Mouse (Mus musculus): ENCODE results near the gene Atp6v0a2. TPM values are rescaled to one million over a fixed set of nuclear protein-coding genes. Genes with fewer than 3 reads are reported as not detected.

The Atp6v0a2 gene
- polyA plus RNA-seq, 1 experiment from 2014 or later = 40.3 TPM

- no peaks in the 10 kb centered on the region for H3K27me3 ChIP-seq (ENCODE audit: control insufficient read depth, insufficient read depth, low read length)
- no peak for ATAC-seq (ENCODE audit: low FRiP score)
- H3K4me2 ChIP-seq = no peak overlapping the region
- no peak overlapping the region for H3K9ac ChIP-seq (ENCODE audit: low read length)
- H3K4me3 ChIP-seq (ENCODE audit: low read depth, low read length) = no peak overlapping the region
- 85% methylated on average over 9 of the region's 9 CpGs for WGBS
- H3K4me1 ChIP-seq (ENCODE audit: control insufficient read depth, insufficient read depth, low read length) = no peaks in the 10 kb centered on the region
- no peak overlapping the region for H3K27ac ChIP-seq (ENCODE audit: low read depth, low read length)
- DNase-seq (ENCODE audit: low spot score, missing footprints) = no peak
- H3K9me3 ChIP-seq (ENCODE audit: control insufficient read depth, low read length) = no peaks in the 10 kb centered on the region
- H3K36me3 ChIP-seq (ENCODE audit: control insufficient read depth, insufficient read depth, low read length) = no peaks in the 10 kb centered on the region
Observed at GRCm38 (mm10) chr5:124751656-124752055, 123.3 kb downstream of the Atp6v0a2 start.

GRCm38 (mm10) chr5:124761011-124761410 lies 132.6 kb downstream of the Atp6v0a2 start:
- Histone ChIP-seq H3K4me3 (ENCODE audit: low read depth, low read length) (no peak overlapping the region), H3K4me2 (no peak overlapping the region), H3K36me3 (ENCODE audit: control insufficient read depth, insufficient read depth, low read length) (no peaks in the 10 kb centered on the region), H3K9me3 (ENCODE audit: control insufficient read depth, low read length) (0 out of 2 replicates have a peak, but pooled peaks cover 2% of the 10 kb centered on the region), H3K27me3 (ENCODE audit: control insufficient read depth, insufficient read depth, low read length) (no peaks in the 10 kb centered on the region), H3K9ac (ENCODE audit: low read length) (no peak overlapping the region), H3K4me1 (ENCODE audit: control insufficient read depth, insufficient read depth, low read length) (no peaks in the 10 kb centered on the region), H3K27ac (ENCODE audit: low read depth, low read length) (no peak overlapping the region)
- WGBS = 66% methylated on average over 18 of the region's 18 CpGs
- no peak for ATAC-seq (ENCODE audit: low FRiP score)
- DNase-seq (ENCODE audit: low spot score, missing footprints) = no peak

GRCm38 (mm10) chr5:124761787-124762186 lies 133.4 kb downstream of the Atp6v0a2 start:
- H3K36me3 ChIP-seq (ENCODE audit: control insufficient read depth, insufficient read depth, low read length) = no peaks in the 10 kb centered on the region
- no peak for DNase-seq (ENCODE audit: low spot score, missing footprints)
- no peaks in the 10 kb centered on the region for H3K4me1 ChIP-seq (ENCODE audit: control insufficient read depth, insufficient read depth, low read length)
- H3K9me3 ChIP-seq (ENCODE audit: control insufficient read depth, low read length) = 0 out of 2 replicates have a peak, but pooled peaks cover 2% of the 10 kb centered on the region
- no peak overlapping the region for H3K4me3 ChIP-seq (ENCODE audit: low read depth, low read length)
- WGBS = 90% methylated on average over 1 of the region's 1 CpGs
- no peak overlapping the region for H3K9ac ChIP-seq (ENCODE audit: low read length)
- no peak overlapping the region for H3K27ac ChIP-seq (ENCODE audit: low read depth, low read length)
- no peak for ATAC-seq (ENCODE audit: low FRiP score)
- no peak overlapping the region for H3K4me2 ChIP-seq
- no peaks in the 10 kb centered on the region for H3K27me3 ChIP-seq (ENCODE audit: control insufficient read depth, insufficient read depth, low read length)

Other genes with a start within 250 kb of the Atp6v0a2 start
- 78.6 and 85.9 TPM in 2 replicates for gene Sbno1, start 202.6 kb upstream of the Atp6v0a2 start, polyA plus RNA-seq (2014; fragmentation: Nextera tagmentation; extraction: Ambion mirVana)
- gene Kmt5a, start 188.6 kb upstream of the Atp6v0a2 start, polyA plus RNA-seq (2014; fragmentation: Nextera tagmentation; extraction: Ambion mirVana) = 76.6 and 90.0 TPM in 2 replicates
- gene Rilpl2, start 150.2 kb upstream of the Atp6v0a2 start, polyA plus RNA-seq (2014; fragmentation: Nextera tagmentation; extraction: Ambion mirVana) = 19.6 and 23.1 TPM in 2 replicates
- gene Snrnp35, start 145.4 kb upstream of the Atp6v0a2 start, polyA plus RNA-seq (2014; fragmentation: Nextera tagmentation; extraction: Ambion mirVana) = 15.6 and 17.3 TPM in 2 replicates
- 17.7 and 21.7 TPM in 2 replicates for gene Rilpl1, start 97.2 kb upstream of the Atp6v0a2 start, polyA plus RNA-seq (2014; fragmentation: Nextera tagmentation; extraction: Ambion mirVana)
- 490 and 523 TPM in 2 replicates for gene Tmed2, start 87.9 kb upstream of the Atp6v0a2 start, polyA plus RNA-seq (2014; fragmentation: Nextera tagmentation; extraction: Ambion mirVana)
- 13.2 and 15.0 TPM in 2 replicates for gene Ddx55, start 75.7 kb upstream of the Atp6v0a2 start, polyA plus RNA-seq (2014; fragmentation: Nextera tagmentation; extraction: Ambion mirVana)
- 84.6 and 87.3 TPM in 2 replicates for gene Eif2b1, start 49.4 kb upstream of the Atp6v0a2 start, polyA plus RNA-seq (2014; fragmentation: Nextera tagmentation; extraction: Ambion mirVana)
- 73.0 and 85.9 TPM in 2 replicates for gene Gtf2h3, start 49.4 kb upstream of the Atp6v0a2 start, polyA plus RNA-seq (2014; fragmentation: Nextera tagmentation; extraction: Ambion mirVana)
- gene Dnah10, start 96.5 kb downstream of the Atp6v0a2 start, polyA plus RNA-seq (2014; fragmentation: Nextera tagmentation; extraction: Ambion mirVana) = 0.04 TPM in 1 of 2 replicates, not detected in the other
- 11.9 and 13.9 TPM in 2 replicates for gene Ccdc92, start 233.8 kb downstream of the Atp6v0a2 start, polyA plus RNA-seq (2014; fragmentation: Nextera tagmentation; extraction: Ambion mirVana)
- 133 and 160 TPM in 2 replicates for gene Zfp664, start 234.1 kb downstream of the Atp6v0a2 start, polyA plus RNA-seq (2014; fragmentation: Nextera tagmentation; extraction: Ambion mirVana)

Measured in midbrain, embryonic 11.5 days (tissue).